Mouse (Mus musculus) adrenal gland, adult 18-20 months (tissue): ENCODE results near the gene Pilrb2. TPM values are rescaled to one million over a fixed set of nuclear protein-coding genes. Genes with fewer than 3 reads are reported as not detected.
"Not testable (repeated sequence)": the region's sequence is repeated elsewhere in the genome, so short reads cannot be mapped to it uniquely, and the experiment has no call there.

Experiments
- DNase-seq, 2 experiments: peaks; one replicate each; pipeline ENCODE4 v3.0.0; 2021 to 2022; ENCODE audit warnings: low spot score in 2 of 2
- long read RNA-seq, 2 experiments: library from polyadenylated mRNA; stranded (forward); transcript quantifications; one replicate each; pipeline ENCODE4 v2.0.0; 2021
- total RNA-seq, 2 experiments: library from RNA; stranded (reverse); gene quantifications; 1 replicate in 1 of 2; 2 replicates in 1 of 2; pipeline ENCODE4 v1.2.3; 2021

Pilrb2 gene
- total RNA-seq, result 1 to 10 TPM; 1.1 to 2.5 TPM
- long read RNA-seq, experiment 1, partial matches to known transcripts, result 0 of 1 reads
- long read RNA-seq, experiment 1, other reads (novel, unspliced or antisense), result 1 of 1 reads
- long read RNA-seq, experiment 2, result 0 reads

DNA sequence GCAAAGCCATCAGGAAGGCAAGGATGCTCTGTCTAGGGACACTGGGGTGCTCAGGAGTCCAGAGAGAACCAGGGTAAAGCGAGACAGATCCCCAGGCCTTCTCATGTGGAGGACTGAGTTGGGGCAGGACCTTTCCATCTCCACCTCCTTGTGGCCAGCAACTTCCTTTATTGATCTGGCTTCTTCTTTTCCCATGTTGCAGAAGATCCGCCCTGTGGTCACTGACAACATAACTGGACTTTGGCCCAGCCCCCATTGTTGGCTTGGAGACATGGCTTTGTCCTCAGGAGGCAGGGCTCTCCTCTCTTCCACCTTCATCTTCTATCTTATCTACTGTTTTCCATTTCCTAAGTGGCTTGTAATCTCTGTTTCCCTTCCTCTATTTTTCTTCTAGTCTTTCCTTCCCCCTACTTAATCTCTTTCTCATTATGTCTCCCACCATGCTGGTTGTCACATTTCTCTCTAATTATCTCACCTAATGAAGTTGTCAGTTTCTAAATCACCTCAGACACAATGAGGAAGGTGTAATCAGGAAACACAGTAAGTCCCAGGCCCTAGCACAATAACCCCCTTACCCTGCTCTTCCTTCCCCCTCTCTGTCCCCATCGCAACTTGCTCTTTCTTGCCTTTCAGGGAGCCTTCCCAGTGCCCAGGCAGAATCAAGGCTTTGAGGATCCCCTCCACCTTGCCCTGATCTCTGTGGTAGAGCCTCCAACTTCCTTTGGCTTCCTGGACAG lies at the start of gene Pilrb2:
Pilrb2 (minus strand) TSS at position 172 of the 737 bp plus-strand sequence.
- DNase-seq, result not testable (repeated sequence)

DNA sequence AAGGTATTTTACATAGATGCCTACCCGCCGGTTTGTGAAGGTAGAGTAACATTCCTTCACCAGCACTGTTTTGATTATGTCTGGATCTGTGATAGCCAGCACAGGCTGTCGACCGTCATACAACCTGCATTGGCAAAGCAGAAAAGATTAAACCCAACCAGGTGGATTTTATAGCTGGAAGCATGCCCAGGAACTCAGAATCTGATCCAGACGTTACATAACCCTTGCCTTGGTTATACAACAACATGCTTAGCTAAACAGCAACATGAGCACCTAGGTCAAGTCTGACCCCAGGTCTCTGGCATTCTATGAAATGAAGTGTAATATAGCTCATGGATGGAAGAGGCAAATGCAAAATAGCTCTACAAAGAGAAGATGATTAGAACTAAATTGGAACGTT lies 43.9 kb upstream of the Pilrb2 start:
- DNase-seq, result no peak

DNA sequence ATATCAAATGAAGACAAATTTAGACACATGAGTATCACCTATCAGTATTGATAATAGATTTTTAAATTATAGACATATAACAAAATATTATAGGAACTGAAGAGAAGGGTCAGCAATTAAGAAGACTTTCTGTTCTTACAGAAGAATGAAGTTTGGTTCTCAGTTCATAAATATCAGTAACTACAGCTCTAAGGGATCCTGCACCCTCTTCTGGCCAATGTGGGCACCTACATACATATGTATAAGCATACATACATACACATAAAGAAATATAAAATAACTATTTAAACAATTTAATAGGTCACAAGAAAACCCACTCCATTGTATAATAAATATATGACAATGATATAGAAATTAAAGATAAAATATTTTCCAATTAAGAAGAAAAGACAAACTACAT lies 42.9 kb upstream of the Pilrb2 start:
- no peak for DNase-seq

DNA sequence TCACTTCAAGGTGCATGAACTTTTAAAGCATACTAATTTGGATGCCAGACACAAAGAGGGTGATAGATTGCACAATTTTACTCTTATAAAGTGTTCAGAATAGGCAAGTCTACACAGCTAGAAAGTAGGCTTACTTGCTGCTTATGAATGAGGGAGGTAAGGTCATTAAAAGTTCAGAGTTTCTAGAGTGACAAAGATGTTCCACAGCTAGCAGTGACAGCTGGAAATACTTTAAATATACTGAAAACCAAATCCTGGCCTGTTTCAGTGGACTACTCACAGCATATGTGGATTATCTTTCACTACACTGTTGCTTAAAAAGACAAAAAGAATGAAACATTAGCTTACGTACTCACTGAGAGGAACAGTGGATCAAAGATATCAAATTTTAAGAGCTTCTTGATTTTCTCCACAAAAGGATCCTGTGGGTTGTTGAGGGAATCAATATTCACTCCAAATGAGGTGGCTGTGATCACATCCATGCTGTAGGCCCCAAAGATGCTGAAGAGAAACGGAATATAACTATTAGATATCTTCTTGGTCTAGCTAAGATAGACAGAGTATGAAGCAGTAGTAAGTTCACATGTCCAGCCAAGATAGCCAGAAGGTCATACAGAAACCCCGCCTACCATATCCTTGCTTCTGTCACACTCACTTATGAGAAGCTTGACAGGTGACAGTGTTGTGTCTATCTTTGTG lies 38.1 kb upstream of the Pilrb2 start:
- DNase-seq, result no peak

GRCm38 (mm10) chr5:137897812-137898211 lies 26.2 kb upstream of the Pilrb2 start:
- DNase-seq, result no peak

- no peak for DNase-seq
These were observed 21.3 kb upstream of the Pilrb2 start for GRCm38 (mm10) chr5:137892954-137893353.

DNA sequence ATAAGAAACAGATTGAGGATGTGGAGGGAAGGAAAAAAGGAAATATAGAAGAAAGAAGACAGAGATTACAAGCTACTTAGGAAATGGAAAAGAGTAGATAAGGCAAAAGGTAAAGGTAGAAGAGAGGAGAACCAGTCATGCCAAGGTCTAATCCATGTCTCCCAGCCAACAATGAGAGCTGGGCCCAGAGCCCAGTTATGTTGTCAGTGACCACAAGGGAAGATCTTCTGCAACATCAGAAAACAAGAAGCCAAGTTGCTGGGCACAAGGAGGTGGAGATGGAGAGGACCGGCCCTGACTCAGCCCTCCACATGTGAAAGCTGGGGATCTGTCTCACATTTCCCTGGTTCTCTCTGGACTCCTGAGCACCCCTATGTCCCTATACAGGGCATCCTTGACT lies 16.1 kb upstream of the Pilrb2 start:
- no peak for DNase-seq

GRCm38 (mm10) chr5:137885894-137886293 lies 14.3 kb upstream of the Pilrb2 start:
- DNase-seq, result peak; percentile 40 to 47

GRCm38 (mm10) chr5:137883345-137883744 lies 11.7 kb upstream of the Pilrb2 start:
- DNase-seq, result no peak

- no peak for DNase-seq
These were observed 11.3 kb upstream of the Pilrb2 start for GRCm38 (mm10) chr5:137882922-137883321.

DNA sequence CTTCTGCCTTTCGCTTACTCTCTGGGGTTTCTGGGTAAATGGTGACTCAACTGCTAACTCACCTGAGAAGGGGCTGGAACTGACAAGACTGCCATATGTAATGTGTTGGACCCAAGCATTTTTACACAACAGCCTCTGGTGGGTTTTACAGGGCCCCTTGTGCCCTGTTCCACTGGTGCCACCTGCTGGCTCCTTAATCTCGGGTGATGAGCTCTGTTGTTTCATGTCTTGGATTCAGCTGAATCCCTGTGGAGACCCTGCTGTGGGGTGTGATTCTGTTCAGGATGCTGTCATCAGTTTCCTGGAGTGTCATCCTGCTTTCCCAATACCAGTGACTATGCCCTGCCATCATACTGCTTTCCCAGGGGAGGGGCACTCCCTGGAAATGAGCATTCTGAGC lies 6.2 kb upstream of the Pilrb2 start:
- peak in 1 of 2 experiments; percentile 45 for DNase-seq

GRCm38 (mm10) chr5:137875054-137875453 lies 3.4 kb upstream of the Pilrb2 start:
- no peak for DNase-seq

DNA sequence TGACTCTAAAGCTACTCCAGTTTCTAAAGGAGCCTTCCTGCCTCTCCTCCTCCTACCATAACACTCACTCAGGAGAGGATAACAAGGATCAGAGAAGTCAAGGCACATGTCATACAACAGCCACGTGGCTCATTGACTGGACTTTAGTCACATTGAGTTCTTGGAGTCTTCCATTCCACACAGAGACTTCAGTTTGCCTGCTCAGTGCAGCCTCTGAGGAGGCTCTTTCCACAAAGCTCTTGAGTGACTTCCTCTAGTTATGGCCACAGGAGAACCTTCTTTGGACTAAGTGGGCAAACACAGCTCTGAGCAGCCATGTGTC lies 727 bp upstream of the Pilrb2 start:
- DNase-seq, result not testable (repeated sequence)

DNA sequence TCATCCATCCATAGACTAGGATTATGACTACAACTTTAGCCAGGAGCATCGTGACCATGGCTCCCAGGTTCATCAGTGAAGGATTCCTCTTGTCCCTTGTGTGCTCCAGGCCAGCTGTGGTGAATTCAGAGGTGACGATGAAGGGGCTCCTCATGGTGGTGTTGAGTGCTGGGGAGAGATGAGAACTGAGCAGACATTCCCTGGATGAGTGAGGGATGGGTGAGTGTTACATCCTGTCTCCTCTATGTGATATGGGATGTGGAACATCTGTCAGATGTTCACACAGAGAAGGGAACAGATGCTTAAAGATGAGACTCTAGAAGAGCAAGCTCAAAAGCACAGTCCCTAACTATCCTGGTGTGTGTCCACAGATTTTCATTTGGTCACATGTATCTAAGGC lies 3.0 kb downstream of the Pilrb2 start:
- DNase-seq, result not testable (repeated sequence)

GRCm38 (mm10) chr5:137864008-137864407 lies 7.6 kb downstream of the Pilrb2 start:
- not testable (repeated sequence) for DNase-seq

DNA sequence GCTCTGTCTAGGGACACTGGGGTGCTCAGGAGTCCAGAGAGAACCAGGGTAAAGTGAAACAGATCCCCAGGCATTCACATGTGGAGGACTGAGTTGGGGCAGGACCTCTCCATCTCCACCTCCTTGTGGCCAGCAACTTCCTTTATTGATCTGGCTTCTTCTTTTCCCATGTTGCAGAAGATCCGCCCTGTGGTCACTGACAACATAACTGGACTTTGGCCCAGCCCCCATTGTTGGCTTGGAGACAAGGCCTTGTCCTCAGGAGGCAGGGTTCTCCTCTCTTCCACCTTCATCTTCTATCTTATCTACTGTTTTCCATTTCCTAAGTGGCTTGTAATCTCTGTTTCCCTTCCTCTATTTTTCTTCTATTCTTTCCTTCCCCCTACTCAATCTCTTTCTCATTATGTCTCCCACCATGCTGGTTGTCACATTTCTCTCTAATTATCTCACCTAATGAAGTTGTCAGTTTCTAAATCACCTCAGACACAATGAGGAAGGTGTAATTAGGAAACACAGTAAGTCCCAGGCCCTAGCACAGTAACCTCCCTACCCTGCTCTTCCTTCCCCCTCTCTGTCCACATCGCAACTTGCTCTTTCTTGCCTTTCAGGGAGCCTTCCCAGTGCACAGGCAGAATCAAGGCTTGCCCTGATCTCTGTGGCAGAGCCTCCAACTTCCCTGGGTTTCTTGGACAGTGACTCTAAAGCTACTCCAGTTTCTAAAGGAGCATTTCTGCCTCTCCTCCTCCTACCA lies 13.5 kb downstream of the Pilrb2 start, which contains the start of gene Pilrb1:
Pilrb1 (minus strand) TSS at position 147 of the 751 bp plus-strand sequence.
- DNase-seq, result not testable (repeated sequence)

DNA sequence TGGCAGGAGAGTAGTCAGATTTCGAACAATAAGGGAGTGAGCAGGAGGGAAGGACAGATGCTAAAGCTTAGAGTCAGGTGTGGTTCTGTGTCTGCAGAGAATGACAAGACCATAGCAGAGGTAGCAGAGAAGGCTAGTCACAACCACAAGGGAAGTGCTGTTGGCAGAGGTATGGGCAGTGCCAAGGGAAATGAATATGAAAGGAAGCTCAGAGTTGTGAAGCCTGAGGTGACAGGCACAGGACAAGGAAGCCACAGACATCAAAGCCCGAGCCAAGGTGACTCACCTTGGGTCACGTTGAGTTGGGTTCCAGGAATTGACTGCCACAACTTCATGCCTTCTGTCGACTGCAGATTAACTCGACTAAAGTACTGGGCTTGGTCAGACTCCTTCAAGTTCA lies 14.7 kb downstream of the Pilrb2 start:
- DNase-seq, result not testable (repeated sequence)

DNA sequence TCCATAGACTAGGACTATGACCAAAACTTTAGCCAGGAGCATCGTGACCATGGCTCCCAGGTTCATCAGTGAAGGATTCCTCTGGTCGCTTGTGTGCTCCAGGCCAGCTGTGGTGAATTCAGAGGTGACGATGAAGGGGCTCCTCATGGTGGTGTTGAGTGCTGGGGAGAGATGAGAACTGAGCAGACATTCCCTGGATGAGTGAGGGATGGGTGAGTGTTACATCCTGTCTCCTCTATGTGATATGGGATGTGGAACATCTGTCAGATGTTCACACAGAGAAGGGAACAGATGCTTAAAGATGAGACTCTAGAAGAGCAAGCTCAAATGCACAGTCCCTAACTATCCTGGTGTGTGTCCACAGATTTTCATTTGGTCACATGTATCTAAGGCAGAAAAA lies 16.7 kb downstream of the Pilrb2 start:
- not testable (repeated sequence) for DNase-seq

DNA sequence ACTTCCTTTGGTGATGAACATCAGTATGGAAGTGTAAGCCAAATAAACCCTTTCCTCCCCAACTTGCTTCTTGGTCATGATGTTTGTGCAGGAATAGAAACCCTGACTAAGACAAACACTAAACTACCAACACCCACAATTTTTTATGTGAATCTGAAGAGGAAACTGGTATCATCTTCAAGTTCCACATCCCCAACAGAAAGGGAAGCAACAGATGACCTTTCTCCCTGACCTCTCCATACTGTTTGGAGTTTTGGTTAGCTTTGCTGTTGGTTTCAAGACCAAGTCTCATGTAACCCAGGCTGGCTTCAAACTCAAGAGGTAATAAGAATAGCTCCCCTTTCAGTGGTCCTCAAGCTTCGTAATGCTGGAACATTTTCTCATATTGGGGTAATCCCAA lies 21.3 kb downstream of the Pilrb2 start:
- not testable (repeated sequence) for DNase-seq

- not testable (repeated sequence) for DNase-seq
These were observed 34.5 kb downstream of the Pilrb2 start for GRCm38 (mm10) chr5:137837110-137837509.

- DNase-seq, result no peak
These were observed 35.0 kb downstream of the Pilrb2 start for GRCm38 (mm10) chr5:137836611-137837010.
